Mouse (Mus musculus): Measurements from ENCODE around the gene Mrpl39.

Gene Mrpl39
- long read RNA-seq, experiment 1, transcript Mrpl39-201 (10 exons, 2,294 nt): major isoform, 84 of 96 reads
- long read RNA-seq, experiment 1, partial matches to known transcripts: 7 of 96 reads
- long read RNA-seq, experiment 1, other reads (novel, unspliced or antisense): 5 of 96 reads
- long read RNA-seq, experiment 2, transcript Mrpl39-201 (10 exons, 2,294 nt): major isoform, 104 of 114 reads
- long read RNA-seq, experiment 2, partial matches to known transcripts: 5 of 114 reads
- long read RNA-seq, experiment 2, other reads (novel, unspliced or antisense): 5 of 114 reads

GRCm38 (mm10) chr16:84735166-84736105 is at the start of gene Mrpl39:
TSS of gene Mrpl39 (minus strand) at chr16:84735742.
- intact Hi-C loops (cut with DNase I): loop anchor here (5.0 kb wide), 2 partner anchors 77 to 97 kb away; partner anchors contain the start of gene Gabpa

- intact Hi-C loops (cut with DNase I): no loop called here
Measured at GRCm38 (mm10) chr16:84784966-84785365, 49.4 kb upstream of the Mrpl39 start.

- intact Hi-C loops (cut with DNase I): no loop called here
Measured at GRCm38 (mm10) chr16:84783279-84783678, 47.7 kb upstream of the Mrpl39 start.

GRCm38 (mm10) chr16:84779718-84780117 is 44.2 kb upstream of the Mrpl39 start:
- intact Hi-C loops (cut with DNase I): loop anchor here (5.0 kb wide), 1 partner anchor 33 kb away; no protein-coding TSS in a partner anchor

- intact Hi-C loops (cut with DNase I): loop anchor here (5.0 kb wide), 1 partner anchor 33 kb away; no protein-coding TSS in a partner anchor
Measured at GRCm38 (mm10) chr16:84778861-84779630, 43.5 kb upstream of the Mrpl39 start.

GRCm38 (mm10) chr16:84778431-84778830 is 42.9 kb upstream of the Mrpl39 start:
- intact Hi-C loops (cut with DNase I): loop anchor here (5.0 kb wide), 1 partner anchor 34 kb away; no protein-coding TSS in a partner anchor

- intact Hi-C loops (cut with DNase I): loop anchor here (5.0 kb wide), 1 partner anchor 36 kb away; no protein-coding TSS in a partner anchor
Measured at GRCm38 (mm10) chr16:84776089-84776784, 40.7 kb upstream of the Mrpl39 start.

GRCm38 (mm10) chr16:84775356-84775755 is 39.8 kb upstream of the Mrpl39 start:
- intact Hi-C loops (cut with DNase I): loop anchor here (5.0 kb wide), 1 partner anchor 37 kb away; no protein-coding TSS in a partner anchor

GRCm38 (mm10) chr16:84774761-84775231 is 39.3 kb upstream of the Mrpl39 start:
- intact Hi-C loops (cut with DNase I): loop anchor here (5.0 kb wide), 1 partner anchor 38 kb away; no protein-coding TSS in a partner anchor

GRCm38 (mm10) chr16:84774003-84774703 is 38.6 kb upstream of the Mrpl39 start, which contains the start of gene Jam2:
TSS of gene Jam2 (plus strand) at chr16:84774123.
- intact Hi-C loops (cut with DNase I): no loop called here

- intact Hi-C loops (cut with DNase I): no loop called here
Measured at GRCm38 (mm10) chr16:84773268-84773861, 37.8 kb upstream of the Mrpl39 start.

- intact Hi-C loops (cut with DNase I): no loop called here
Measured at GRCm38 (mm10) chr16:84772496-84773267, 37.1 kb upstream of the Mrpl39 start.

GRCm38 (mm10) chr16:84771461-84771860 is 35.9 kb upstream of the Mrpl39 start:
- intact Hi-C loops (cut with DNase I): no loop called here

- intact Hi-C loops (cut with DNase I): no loop called here
Measured at GRCm38 (mm10) chr16:84770891-84771290, 35.3 kb upstream of the Mrpl39 start.

GRCm38 (mm10) chr16:84769619-84770464 is 34.3 kb upstream of the Mrpl39 start:
- intact Hi-C loops (cut with DNase I): no loop called here

GRCm38 (mm10) chr16:84769182-84769581 is 33.6 kb upstream of the Mrpl39 start:
- intact Hi-C loops (cut with DNase I): no loop called here

- intact Hi-C loops (cut with DNase I): no loop called here
Measured at GRCm38 (mm10) chr16:84767956-84768355, 32.4 kb upstream of the Mrpl39 start.
